Mouse (Mus musculus): Measurements from ENCODE around the gene Rnf215. TPM values are rescaled to one million over a fixed set of nuclear protein-coding genes. Genes with fewer than 3 reads are reported as not detected.

Rnf215 gene
- polyA plus RNA-seq, 1 experiment from 2014 or later, result 52.6 TPM

Small RNAs within 50 kb of the gene (microRNA-seq; reads per million reads assigned to microRNA genes)
- 5.4 reads per million, percentile 22 among the genes with 10 or more reads in this experiment for gene Mir3060

Other genes with a start within 250 kb of the Rnf215 start
- 0.54 and 0.63 TPM in 2 replicates for gene 4921536K21Rik, start 240.1 kb upstream of the Rnf215 start, polyA plus RNA-seq (2015; fragmentation: Nextera tagmentation; extraction: Ambion mirVana)
- gene Dusp18, start 240.0 kb upstream of the Rnf215 start, polyA plus RNA-seq (2015; fragmentation: Nextera tagmentation; extraction: Ambion mirVana), result 42.4 and 46.0 TPM in 2 replicates
- gene Slc35e4, start 220.5 kb upstream of the Rnf215 start, polyA plus RNA-seq (2015; fragmentation: Nextera tagmentation; extraction: Ambion mirVana), result 11.7 and 14.6 TPM in 2 replicates
- 14.8 and 17.3 TPM in 2 replicates for gene Tcn2, start 203.0 kb upstream of the Rnf215 start, polyA plus RNA-seq (2015; fragmentation: Nextera tagmentation; extraction: Ambion mirVana)
- gene Pes1, start 171.2 kb upstream of the Rnf215 start, polyA plus RNA-seq (2015; fragmentation: Nextera tagmentation; extraction: Ambion mirVana), result 73.4 and 75.5 TPM in 2 replicates
- 0.21 and 0.30 TPM in 2 replicates for gene 4930556J24Rik, start 158.4 kb upstream of the Rnf215 start, polyA plus RNA-seq (2015; fragmentation: Nextera tagmentation; extraction: Ambion mirVana)
- gene Gal3st1, start 151.6 kb upstream of the Rnf215 start, polyA plus RNA-seq (2015; fragmentation: Nextera tagmentation; extraction: Ambion mirVana), result 1.6 and 2.6 TPM in 2 replicates
- gene Sec14l4, start 103.7 kb upstream of the Rnf215 start, polyA plus RNA-seq (2015; fragmentation: Nextera tagmentation; extraction: Ambion mirVana), result not detected in 2 replicates
- 1.2 and 2.8 TPM in 2 replicates for gene Sec14l3, start 70.4 kb upstream of the Rnf215 start, polyA plus RNA-seq (2015; fragmentation: Nextera tagmentation; extraction: Ambion mirVana)
- gene Mtfp1, start 39.8 kb upstream of the Rnf215 start, polyA plus RNA-seq (2015; fragmentation: Nextera tagmentation; extraction: Ambion mirVana), result 8.8 and 10.3 TPM in 2 replicates
- 1.6 and 1.7 TPM in 2 replicates for gene Sec14l2, start 11.8 kb upstream of the Rnf215 start, polyA plus RNA-seq (2015; fragmentation: Nextera tagmentation; extraction: Ambion mirVana)
- 6.7 and 8.0 TPM in 2 replicates for gene Ccdc157, start 25.1 kb downstream of the Rnf215 start, polyA plus RNA-seq (2015; fragmentation: Nextera tagmentation; extraction: Ambion mirVana)
- gene Sf3a1, start 25.1 kb downstream of the Rnf215 start, polyA plus RNA-seq (2015; fragmentation: Nextera tagmentation; extraction: Ambion mirVana), result 59.4 and 60.6 TPM in 2 replicates
- gene Tbc1d10a, start 51.6 kb downstream of the Rnf215 start, polyA plus RNA-seq (2015; fragmentation: Nextera tagmentation; extraction: Ambion mirVana), result 29.1 and 33.4 TPM in 2 replicates
- gene Castor1, start 83.0 kb downstream of the Rnf215 start, polyA plus RNA-seq (2015; fragmentation: Nextera tagmentation; extraction: Ambion mirVana), result 2.3 TPM in 2 replicates
- gene Osm, start 101.2 kb downstream of the Rnf215 start, polyA plus RNA-seq (2015; fragmentation: Nextera tagmentation; extraction: Ambion mirVana), result 0.10 TPM in 1 of 2 replicates, not detected in the other
- gene Lif, start 122.4 kb downstream of the Rnf215 start, polyA plus RNA-seq (2015; fragmentation: Nextera tagmentation; extraction: Ambion mirVana), result 0.05 TPM in 1 of 2 replicates, not detected in the other

All from forebrain, embryonic 16.5 days (tissue).